Comparison of ENCODE assay signal across 7 mouse cellular contexts in genomic region chr4:43030352-43030751, GRCm38 (mm10). TPM values are rescaled to one million over a fixed set of nuclear protein-coding genes. Genes with fewer than 3 reads are reported as not detected.
A peak's percentile ranks its signal among the peaks of the same experiment; 100 is the strongest.
DNase-seq lines count a peak whose midpoint lies in the region; ATAC-seq and TF ChIP-seq lines count a peak whose summit lies in the region.

No protein-coding gene starts in this region.

- peaks cover 15% of the 10 kb centered on the region for H3K36me3 ChIP-seq in spleen, adult 2 months (ENCODE audit: control insufficient read depth, insufficient read depth, low read length)
- peaks cover 57% of the 10 kb centered on the region for H3K36me3 ChIP-seq in forebrain, embryonic 12.5 days (replicated peaks)
- peaks cover 58% of the 10 kb centered on the region for H3K36me3 ChIP-seq in limb, embryonic 15.5 days
- peaks cover 12% of the 10 kb centered on the region; the same call in 1 of the 2 replicates for H3K36me3 ChIP-seq in stomach, postnatal 0 days (ENCODE audit: control insufficient read depth, insufficient read depth, low read length)

- H3K4me1 ChIP-seq in spleen, adult 2 months (ENCODE audit: control insufficient read depth, insufficient read depth, insufficient read length): peaks cover 2% of the 10 kb centered on the region; the same call in 1 of the 2 replicates
- peaks cover 29% of the 10 kb centered on the region for H3K4me1 ChIP-seq in forebrain, embryonic 12.5 days
- H3K4me1 ChIP-seq in limb, embryonic 15.5 days: peaks cover 15% of the 10 kb centered on the region
- 0 out of 2 replicates have a peak, but pooled peaks cover 2% of the 10 kb centered on the region for H3K4me1 ChIP-seq in stomach, postnatal 0 days (replicated peaks; ENCODE audit: control insufficient read depth, insufficient read depth)

- no peaks in the 10 kb centered on the region for H3K27me3 ChIP-seq in spleen, adult 2 months (ENCODE audit: control insufficient read depth, insufficient read depth, low read length)
- H3K27me3 ChIP-seq in forebrain, embryonic 12.5 days: no peaks in the 10 kb centered on the region
- no peaks in the 10 kb centered on the region for H3K27me3 ChIP-seq in limb, embryonic 15.5 days
- no peaks in the 10 kb centered on the region for H3K27me3 ChIP-seq in stomach, postnatal 0 days (ENCODE audit: control insufficient read depth, insufficient read depth, low read length)

- H3K9ac ChIP-seq in forebrain, embryonic 12.5 days: peak overlapping the region; percentile 92
- peak overlapping the region; percentile 79; the same call in 1 of the 2 replicates for H3K9ac ChIP-seq in limb, embryonic 15.5 days
- H3K9ac ChIP-seq in stomach, postnatal 0 days (ENCODE audit: low read length): peak overlapping the region; percentile 91

- peak overlapping the region; percentile 87; the same call in 1 of the 2 replicates for H3K4me3 ChIP-seq in spleen, adult 2 months (ENCODE audit: extremely low read depth, insufficient read depth, insufficient read length)
- peak overlapping the region; percentile 76 for H3K4me3 ChIP-seq in forebrain, embryonic 12.5 days (replicated peaks)
- H3K4me3 ChIP-seq in limb, embryonic 15.5 days: peak overlapping the region; percentile 77
- H3K4me3 ChIP-seq in stomach, postnatal 0 days (ENCODE audit: low read depth, low read length): peak overlapping the region; percentile 78

- no peak for ATAC-seq in forebrain, embryonic 12.5 days (ENCODE audit: low FRiP score)
- ATAC-seq in limb, embryonic 15.5 days (ENCODE audit: insufficient number of reproducible peaks, low FRiP score, low TSS enrichment, low read depth): no peak
- ATAC-seq in stomach, postnatal 0 days (ENCODE audit: low FRiP score, low TSS enrichment): no peak

- H3K27ac ChIP-seq in spleen, adult 2 months (ENCODE audit: insufficient read depth, low read length): no peak overlapping the region
- peak overlapping the region; percentile 95 for H3K27ac ChIP-seq in forebrain, embryonic 12.5 days
- H3K27ac ChIP-seq in limb, embryonic 15.5 days: peak overlapping the region; percentile 87
- peak overlapping the region; percentile 93 for H3K27ac ChIP-seq in stomach, postnatal 0 days (replicated peaks)

- H3K4me2 ChIP-seq in forebrain, embryonic 12.5 days: peak overlapping the region; percentile 76
- H3K4me2 ChIP-seq in limb, embryonic 15.5 days: peak overlapping the region; percentile 72
- peak overlapping the region; percentile 79 for H3K4me2 ChIP-seq in stomach, postnatal 0 days (replicated peaks; ENCODE audit: low read depth)

- no peak for TF ChIP-seq POLR2A in spleen, adult 2 months (IDR thresholded peaks at IDR 0.05; ENCODE audit: low read depth, low read length)

- WGBS in spleen, adult 2 months: 84% methylated on average over 9 of the region's 9 CpGs
- WGBS in forebrain, embryonic 12.5 days: 85% methylated on average over 9 of the region's 9 CpGs
- WGBS in limb, embryonic 15.5 days: 71% methylated on average over 9 of the region's 9 CpGs
- 67% methylated on average over 9 of the region's 9 CpGs for WGBS in stomach, postnatal 0 days

- TF ChIP-seq EP300 in stomach, postnatal 0 days (optimal IDR thresholded peaks at IDR 0.05): no peak

- no peak for TF ChIP-seq CTCF in spleen, adult 2 months (IDR thresholded peaks at IDR 0.05; ENCODE audit: extremely low read depth, insufficient read depth, insufficient read length, insufficient replicate concordance)
- TF ChIP-seq CTCF in stomach, postnatal 0 days (IDR thresholded peaks at IDR 0.05; ENCODE audit: low read depth): no peak

- intact Hi-C loops in left cerebral cortex, postnatal 36 days (cut with DNase I): loop anchor here (10.0 kb wide), 1 partner anchor 534 kb away; the partner anchor contains the start of genes Creb3 and Tln1

- H3K9me3 ChIP-seq in forebrain, embryonic 12.5 days: no peaks in the 10 kb centered on the region
- H3K9me3 ChIP-seq in limb, embryonic 15.5 days: no peaks in the 10 kb centered on the region
- no peaks in the 10 kb centered on the region for H3K9me3 ChIP-seq in stomach, postnatal 0 days (ENCODE audit: control insufficient read depth, low read length)

- DNase-seq in spleen, adult 2 months (ENCODE audit: low read depth in 1 of 2, low spot score in 2 of 2): no peak
- DNase-seq in spleen, postnatal 14 days (ENCODE audit: low spot score in 2 of 2): no peak
- DNase-seq in stomach, postnatal 0 days (ENCODE audit: low spot score): no peak
- DNase-seq in left cerebral cortex, postnatal 36 days (ENCODE audit: low spot score in 2 of 2): no peak
- no peak for DNase-seq in layer of hippocampus, adult 9-10 months (ENCODE audit: low spot score)

RNA-seq across cellular contexts. Expression of gene Stoml2, which starts 1.2 kb away (rescaled TPM):
- polyA plus RNA-seq in spleen, adult 2 months (2012; rRNA removed): 42.8 and 47.0 TPM in 2 replicates
- 308 and 324 TPM in 2 replicates for polyA plus RNA-seq in forebrain, embryonic 12.5 days (2016; fragmentation: Nextera tagmentation; extraction: Ambion mirVana)
- polyA plus RNA-seq in limb, embryonic 15.5 days (2015; fragmentation: Nextera tagmentation; extraction: Ambion mirVana): 286 and 303 TPM in 2 replicates
- polyA plus RNA-seq in stomach, postnatal 0 days (2015; fragmentation: Nextera tagmentation; extraction: Ambion mirVana): 151 and 157 TPM in 2 replicates
- 100 to 1,000 TPM; 107 to 121 TPM for total RNA-seq in left cerebral cortex, postnatal 36 days (2021)

RNA-seq across cellular contexts. Expression of gene Pigo, which starts 4.7 kb away (rescaled TPM):
- 25.2 and 33.4 TPM in 2 replicates for polyA plus RNA-seq in spleen, adult 2 months (2012; rRNA removed)
- 24.9 and 26.7 TPM in 2 replicates for polyA plus RNA-seq in forebrain, embryonic 12.5 days (2016; fragmentation: Nextera tagmentation; extraction: Ambion mirVana)
- 22.7 and 23.1 TPM in 2 replicates for polyA plus RNA-seq in limb, embryonic 15.5 days (2015; fragmentation: Nextera tagmentation; extraction: Ambion mirVana)
- polyA plus RNA-seq in stomach, postnatal 0 days (2015; fragmentation: Nextera tagmentation; extraction: Ambion mirVana): 10.3 and 11.0 TPM in 2 replicates
- 10 to 100 TPM; 30.4 to 37.5 TPM for total RNA-seq in left cerebral cortex, postnatal 36 days (2021)

RNA-seq across cellular contexts. Expression of gene Fam214b, which starts 15.7 kb away (rescaled TPM):
- polyA plus RNA-seq in spleen, adult 2 months (2012; rRNA removed): 21.1 and 28.2 TPM in 2 replicates
- 40.3 and 40.6 TPM in 2 replicates for polyA plus RNA-seq in forebrain, embryonic 12.5 days (2016; fragmentation: Nextera tagmentation; extraction: Ambion mirVana)
- polyA plus RNA-seq in limb, embryonic 15.5 days (2015; fragmentation: Nextera tagmentation; extraction: Ambion mirVana): 14.4 and 14.9 TPM in 2 replicates
- 9.0 and 10.0 TPM in 2 replicates for polyA plus RNA-seq in stomach, postnatal 0 days (2015; fragmentation: Nextera tagmentation; extraction: Ambion mirVana)
- 10 to 100 TPM; 34.8 to 43.0 TPM for total RNA-seq in left cerebral cortex, postnatal 36 days (2021)

RNA-seq across cellular contexts. Expression of gene Fancg, which starts 20.0 kb away (rescaled TPM):
- 13.5 and 16.7 TPM in 2 replicates for polyA plus RNA-seq in spleen, adult 2 months (2012; rRNA removed)
- polyA plus RNA-seq in forebrain, embryonic 12.5 days (2016; fragmentation: Nextera tagmentation; extraction: Ambion mirVana): 21.6 and 26.7 TPM in 2 replicates
- polyA plus RNA-seq in limb, embryonic 15.5 days (2015; fragmentation: Nextera tagmentation; extraction: Ambion mirVana): 20.7 and 26.1 TPM in 2 replicates
- 7.0 and 7.7 TPM in 2 replicates for polyA plus RNA-seq in stomach, postnatal 0 days (2015; fragmentation: Nextera tagmentation; extraction: Ambion mirVana)
- 10 to 100 TPM in 1 of 2 experiments, 1 to 10 TPM in 1; 8.5 to 12.5 TPM for total RNA-seq in left cerebral cortex, postnatal 36 days (2021)

RNA-seq across cellular contexts. Expression of gene Unc13b, which starts 28.4 kb away (rescaled TPM):
- 0.65 and 0.92 TPM in 2 replicates for polyA plus RNA-seq in spleen, adult 2 months (2012; rRNA removed)
- 25.3 and 25.5 TPM in 2 replicates for polyA plus RNA-seq in forebrain, embryonic 12.5 days (2016; fragmentation: Nextera tagmentation; extraction: Ambion mirVana)
- polyA plus RNA-seq in limb, embryonic 15.5 days (2015; fragmentation: Nextera tagmentation; extraction: Ambion mirVana): 2.7 and 2.9 TPM in 2 replicates
- polyA plus RNA-seq in stomach, postnatal 0 days (2015; fragmentation: Nextera tagmentation; extraction: Ambion mirVana): 3.2 and 4.5 TPM in 2 replicates
- 10 to 100 TPM; 50.5 to 71.9 TPM for total RNA-seq in left cerebral cortex, postnatal 36 days (2021)
